Mouse (Mus musculus): ENCODE results near the gene St8sia1.

DNA sequence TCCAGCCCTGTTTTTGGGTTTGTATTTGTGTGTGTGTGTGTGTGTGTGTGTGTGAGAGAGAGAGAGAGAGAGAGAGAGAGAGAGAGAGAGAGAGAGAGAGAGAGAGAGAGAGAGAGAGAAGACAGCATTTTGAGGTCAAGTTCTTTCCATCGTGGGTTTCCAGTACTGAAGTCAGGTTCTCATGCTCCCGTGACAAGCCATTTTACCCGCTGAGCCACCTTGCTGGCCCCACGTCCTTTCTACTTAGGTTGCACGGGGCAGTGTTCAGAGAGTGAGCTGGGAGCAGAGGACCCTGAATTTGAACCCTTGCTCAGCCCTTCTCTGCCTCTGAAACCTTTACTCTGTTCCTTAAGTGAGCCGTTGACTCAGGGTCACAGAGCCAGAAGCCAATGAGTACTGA lies 17.2 kb downstream of the St8sia1 start:
- TF ChIP-seq GATA1 (IDR thresholded peaks at IDR 0.05; ENCODE audit: low read length) = no peak
- no peak for TF ChIP-seq TAL1 (IDR thresholded peaks at IDR 0.05; ENCODE audit: low read length)
